Mouse (Mus musculus) bone marrow, adult 2 months (tissue): Measurements from ENCODE around the gene Krtap1-4.
"Not testable (repeated sequence)": the region's sequence is repeated elsewhere in the genome, so short reads cannot be mapped to it uniquely, and the experiment has no call there.

ENCODE experiments used
- CTCF ChIP-seq: fragments of 200-500 bp; IDR thresholded peaks from 2 replicates; pipeline ENCODE4 v1.5.1; 2011; ENCODE audit warnings: low read length, control low read depth; ENCODE audit not compliant: control insufficient read depth, insufficient read depth
- POLR2A ChIP-seq: fragments of 200-500 bp; IDR thresholded peaks from 2 replicates; pipeline ENCODE4 v1.6.1; 2011; ENCODE audit warnings: low read depth, mild to moderate bottlenecking, control low read depth, low read length, borderline replicate concordance; ENCODE audit not compliant: control insufficient read depth

DNA sequence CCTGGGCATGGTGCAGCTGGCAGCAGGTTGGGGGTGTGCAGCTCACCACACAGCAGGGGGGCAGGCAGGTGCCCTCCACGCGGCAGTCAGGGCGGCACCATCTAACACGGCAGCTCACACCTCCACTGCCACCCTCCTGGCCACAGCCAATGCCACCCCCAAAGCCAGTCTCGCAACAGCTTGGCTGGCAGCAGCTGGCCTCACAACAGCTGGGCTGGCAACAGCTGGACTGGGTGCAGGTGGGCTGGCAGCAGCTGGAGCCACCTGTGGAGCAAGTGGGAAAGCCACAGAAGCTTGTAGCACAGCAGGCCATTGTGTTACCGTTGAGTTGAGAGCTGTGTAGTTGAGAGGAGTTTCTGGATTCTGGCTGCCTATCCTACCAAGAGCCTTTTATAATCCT is 14.3 kb upstream of the Krtap1-4 start, which contains the start of gene Krtap9-3:
- TF ChIP-seq POLR2A, CTCF: not testable (repeated sequence)
